ENCODE assay signal across 43 mouse cellular contexts in the genomic region with DNA sequence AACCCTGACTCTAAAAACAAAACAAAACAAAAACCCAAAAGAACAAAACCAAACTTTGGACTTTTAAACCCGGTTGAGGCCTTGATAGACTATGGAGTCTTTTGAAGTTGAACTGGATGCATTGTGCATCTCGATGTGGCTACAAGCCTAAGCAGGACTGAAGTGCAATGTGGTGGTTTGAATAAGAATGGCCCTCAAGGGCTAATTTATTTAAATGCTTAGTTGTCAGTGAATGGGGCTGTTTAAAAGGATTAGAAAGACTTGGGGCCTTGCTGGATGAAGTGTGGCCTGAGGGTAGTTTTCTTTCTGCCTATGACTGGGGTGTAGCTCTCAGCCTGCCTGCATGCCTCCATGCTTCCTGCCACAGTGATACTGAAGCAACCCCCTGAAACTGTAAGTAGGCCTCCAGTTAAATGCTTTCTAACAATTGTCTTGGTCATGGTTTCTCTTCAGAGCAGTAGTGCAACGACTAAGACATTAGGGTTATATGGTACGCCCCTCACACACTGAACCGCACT. TPM values are rescaled to one million over a fixed set of nuclear protein-coding genes. Genes with fewer than 3 reads are reported as not detected.
"Had no signal": no experiment of that assay in that cellular context is flagged by ENCODE, and none has a peak within 500 bp of the region (broad histone marks: within the 10 kb centered on the region; RNA-seq: fewer than 3 reads in every experiment).

No protein-coding gene starts in this region.

- H3K9ac ChIP-seq: heart, embryonic 12.5 days; hindbrain, embryonic 12.5 days; hindbrain, embryonic 14.5 days; intestine, embryonic 15.5 days; limb, embryonic 13.5 days; limb, embryonic 15.5 days; liver, embryonic 12.5 days; liver, embryonic 14.5 days had no signal

- H3K36me3 ChIP-seq: heart, embryonic 10.5 days; heart, embryonic 12.5 days; hindbrain, embryonic 10.5 days; hindbrain, embryonic 12.5 days; intestine, embryonic 15.5 days; limb, embryonic 13.5 days; limb, embryonic 15.5 days; liver, embryonic 12.5 days had no signal

- H3K27ac ChIP-seq: heart, embryonic 10.5 days; hindbrain, embryonic 10.5 days; hindbrain, embryonic 12.5 days; hindbrain, embryonic 14.5 days; intestine, embryonic 15.5 days; limb, embryonic 13.5 days; limb, embryonic 15.5 days; liver, embryonic 12.5 days; liver, embryonic 14.5 days had no signal

- H3K4me2 ChIP-seq: heart, embryonic 12.5 days; hindbrain, embryonic 12.5 days; hindbrain, embryonic 14.5 days; intestine, embryonic 15.5 days; limb, embryonic 13.5 days; limb, embryonic 15.5 days; liver, embryonic 12.5 days had no signal

- H3K4me1 ChIP-seq: heart, embryonic 10.5 days; heart, embryonic 12.5 days; hindbrain, embryonic 10.5 days; hindbrain, embryonic 12.5 days; intestine, embryonic 15.5 days; limb, embryonic 13.5 days; limb, embryonic 15.5 days; liver, embryonic 12.5 days had no signal

- H3K27me3 ChIP-seq: heart, embryonic 12.5 days; hindbrain, embryonic 12.5 days; intestine, embryonic 15.5 days; limb, embryonic 13.5 days; limb, embryonic 15.5 days; liver, embryonic 12.5 days had no signal

- H3K4me3 ChIP-seq: heart, embryonic 10.5 days; heart, embryonic 12.5 days; hindbrain, embryonic 10.5 days; hindbrain, embryonic 12.5 days; intestine, embryonic 15.5 days; limb, embryonic 13.5 days; limb, embryonic 15.5 days; liver, embryonic 12.5 days had no signal

- H3K9me3 ChIP-seq: hindbrain, embryonic 12.5 days; intestine, embryonic 15.5 days; limb, embryonic 15.5 days; liver, embryonic 12.5 days had no signal

- ATAC-seq: hindbrain, embryonic 16.5 days; inflammation-experienced regulatory T-cells, adult 6 months; intestine, embryonic 15.5 days; intestine, postnatal 0 days; liver, embryonic 12.5 days had no signal

- DNase-seq: gastrocnemius, postnatal 10 days; gastrocnemius, postnatal 25 days; heart, adult 18-20 months; heart, postnatal 10 days; heart, postnatal 4 days; kidney, adult 18-20 months; kidney, adult 8-10 months; kidney, postnatal 10 days; kidney, postnatal 25 days; layer of hippocampus, adult 9-11 months; layer of hippocampus, postnatal 36 days; left cerebral cortex, postnatal 4 days had no signal

RNA-seq across cellular contexts. Expression of a gene that starts 26.2 kb away (rescaled TPM):
- total RNA-seq: gastrocnemius, postnatal 10 days; gastrocnemius, postnatal 25 days; gastrocnemius, postnatal 4 days; granulocyte monocyte progenitor cell, adult 5-6 weeks; heart, adult 18-20 months; heart, adult 8-10 months; heart, postnatal 10 days; heart, postnatal 25 days; heart, postnatal 4 days; layer of hippocampus, adult 18-20 months; layer of hippocampus, adult 8-10 months; layer of hippocampus, postnatal 14 days; layer of hippocampus, postnatal 36 days; left cerebral cortex, adult 18-20 months; left cerebral cortex, adult 8-10 months; left cerebral cortex, postnatal 10 days; left cerebral cortex, postnatal 25 days; left cerebral cortex, postnatal 4 days; liver, adult 2 months had no signal
- polyA plus RNA-seq: heart, embryonic 10.5 days; heart, embryonic 12.5 days; heart, embryonic 14.5 days; heart, embryonic 16.5 days; hindbrain, embryonic 10.5 days; hindbrain, embryonic 12.5 days; hindbrain, embryonic 14.5 days; hindbrain, embryonic 16.5 days; inflammation-experienced regulatory T-cells, adult 6 months; intestine, embryonic 15.5 days; intestine, postnatal 0 days; kidney, embryonic 14.5 days; kidney, embryonic 16.5 days; large intestine, adult 2 months; liver, adult 2 months; liver, embryonic 14.5 days; liver, embryonic 16.5 days had no signal
